Mouse (Mus musculus) forebrain, embryonic 10.5 days (tissue): ENCODE data around the gene Usp19. TPM values are rescaled to one million over a fixed set of nuclear protein-coding genes. Genes with fewer than 3 reads are reported as not detected.

Experiments used
- polyA plus RNA-seq: library from polyadenylated mRNA; unstranded; fragments of >200 nt; fragmentation: Nextera tagmentation; extraction: Ambion mirVana; gene quantifications from 2 replicates; pipeline ENCODE4 v1.2.1, GENCODE M21; 2016

The Usp19 gene
- polyA plus RNA-seq, 1 experiment from 2014 or later, result 76.1 TPM

Other genes starting within 250 kb of the Usp19 start
- gene Dag1, start 226.6 kb upstream of the Usp19 start, polyA plus RNA-seq, result 74.0 and 76.4 TPM in 2 replicates
- gene Nicn1, start 200.2 kb upstream of the Usp19 start, polyA plus RNA-seq, result 31.6 and 34.3 TPM in 2 replicates
- 34.8 and 40.0 TPM in 2 replicates for gene Amt, start 193.7 kb upstream of the Usp19 start, polyA plus RNA-seq
- 257 and 290 TPM in 2 replicates for gene Rhoa, start 184.5 kb upstream of the Usp19 start, polyA plus RNA-seq
- gene Tcta, start 184.4 kb upstream of the Usp19 start, polyA plus RNA-seq, result 13.4 and 13.8 TPM in 2 replicates
- 806 and 868 TPM in 2 replicates for gene Gpx1, start 151.7 kb upstream of the Usp19 start, polyA plus RNA-seq
- gene Usp4, start 142.7 kb upstream of the Usp19 start, polyA plus RNA-seq, result 132 and 133 TPM in 2 replicates
- 0.60 and 0.65 TPM in 2 replicates for gene 1700102P08Rik, start 97.8 kb upstream of the Usp19 start, polyA plus RNA-seq
- gene Ccdc36, start 62.1 kb upstream of the Usp19 start, polyA plus RNA-seq, result 0.57 and 0.97 TPM in 2 replicates
- not detected in 2 replicates for gene BC048562, start 54.1 kb upstream of the Usp19 start, polyA plus RNA-seq
- gene Ccdc71, start 30.1 kb upstream of the Usp19 start, polyA plus RNA-seq, result 53.6 and 54.1 TPM in 2 replicates
- gene Klhdc8b, start 29.0 kb upstream of the Usp19 start, polyA plus RNA-seq, result 33.1 and 40.3 TPM in 2 replicates
- 34.8 and 40.8 TPM in 2 replicates for gene Lamb2, start 10.9 kb upstream of the Usp19 start, polyA plus RNA-seq
- 113 and 117 TPM in 2 replicates for gene Qars, start 17.1 kb downstream of the Usp19 start, polyA plus RNA-seq
- 160 and 164 TPM in 2 replicates for gene Qrich1, start 26.2 kb downstream of the Usp19 start, polyA plus RNA-seq
- 244 and 260 TPM in 2 replicates for gene Impdh2, start 69.7 kb downstream of the Usp19 start, polyA plus RNA-seq
- 43.3 and 50.6 TPM in 2 replicates for gene Ndufaf3, start 76.8 kb downstream of the Usp19 start, polyA plus RNA-seq
- gene Dalrd3, start 79.3 kb downstream of the Usp19 start, polyA plus RNA-seq, result 192 and 201 TPM in 2 replicates
- 203 and 212 TPM in 2 replicates for gene Wdr6, start 88.1 kb downstream of the Usp19 start, polyA plus RNA-seq
- gene P4htm, start 107.1 kb downstream of the Usp19 start, polyA plus RNA-seq, result 11.9 and 12.1 TPM in 2 replicates
- gene Arih2, start 158.8 kb downstream of the Usp19 start, polyA plus RNA-seq, result 64.1 and 69.1 TPM in 2 replicates
- 33.1 and 35.8 TPM in 2 replicates for gene Slc25a20, start 171.5 kb downstream of the Usp19 start, polyA plus RNA-seq
- gene Prkar2a, start 198.7 kb downstream of the Usp19 start, polyA plus RNA-seq, result 28.5 and 30.1 TPM in 2 replicates